Mouse (Mus musculus) brown adipose tissue, adult 24 weeks (tissue): ENCODE results near the gene Aqp12. TPM values are rescaled to one million over a fixed set of nuclear protein-coding genes. Genes with fewer than 3 reads are reported as not detected.

Source experiments
- H3K27ac ChIP-seq: fragments of 200-500 bp; replicated peaks from 2 replicates; pipeline ENCODE4 v1.5.1; 2012; ENCODE audit warnings: low read depth, mild to moderate bottlenecking, low read length
- H3K4me1 ChIP-seq: fragments of 200-500 bp; 2 replicates; pipeline ENCODE4 v1.6.1; 2012; ENCODE audit warnings: low read length, mixed read lengths; ENCODE audit not compliant: control insufficient read depth, insufficient read depth, insufficient read length
- H3K4me3 ChIP-seq: fragments of 200-500 bp; 2 replicates; pipeline ENCODE4 v1.5.1; 2012; ENCODE audit warnings: low read depth, mild to moderate bottlenecking, low read length, moderate library complexity; ENCODE audit not compliant: insufficient read depth
- polyA plus RNA-seq: library from polyadenylated mRNA; stranded (reverse); fragments of >200 nt; gene quantifications from 2 replicates; pipeline ENCODE4 v1.2.4, GENCODE M21; 2012; ENCODE audit not compliant: missing spikeins, insufficient read depth, insufficient read length

The Aqp12 gene
- polyA plus RNA-seq, 1 experiment = not detected

- Histone ChIP-seq H3K4me1 (no peaks in the 10 kb centered on the region), H3K27ac (no peak overlapping the region)
Observed at GRCm38 (mm10) chr1:92992214-92992855, 13.8 kb upstream of the Aqp12 start.

DNA sequence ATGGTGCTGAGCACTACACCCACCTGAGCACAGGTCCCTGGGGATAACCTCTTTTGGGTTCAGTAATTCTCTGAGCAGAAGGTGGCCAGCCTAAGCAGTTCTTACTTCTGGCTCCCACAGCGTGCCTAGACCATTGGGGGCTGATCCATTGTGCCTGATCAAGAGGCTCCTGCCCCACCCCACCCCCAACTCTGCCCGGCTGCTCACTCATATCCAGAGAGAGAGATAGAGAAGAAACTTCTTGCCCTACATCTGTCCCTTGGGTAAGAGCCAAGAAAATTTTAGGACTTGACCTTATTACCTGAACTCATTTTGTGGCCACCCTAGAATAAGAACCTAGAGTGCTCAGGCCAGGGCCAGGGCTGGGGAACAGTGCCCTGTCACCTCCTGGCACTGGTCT, 13.3 kb upstream of the Aqp12 start:
- Histone ChIP-seq H3K27ac (no peak overlapping the region), H3K4me1 (no peaks in the 10 kb centered on the region), H3K4me3 (no peak overlapping the region)

More at GRCm38 (mm10) chr1:92992214-92992855, 13.8 kb upstream of the Aqp12 start:
- no peak overlapping the region for H3K4me3 ChIP-seq

GRCm38 (mm10) chr1:93009196-93009595, 3.1 kb downstream of the Aqp12 start:
- Histone ChIP-seq H3K27ac (no peak overlapping the region), H3K4me3 (no peak overlapping the region), H3K4me1 (no peaks in the 10 kb centered on the region)

DNA sequence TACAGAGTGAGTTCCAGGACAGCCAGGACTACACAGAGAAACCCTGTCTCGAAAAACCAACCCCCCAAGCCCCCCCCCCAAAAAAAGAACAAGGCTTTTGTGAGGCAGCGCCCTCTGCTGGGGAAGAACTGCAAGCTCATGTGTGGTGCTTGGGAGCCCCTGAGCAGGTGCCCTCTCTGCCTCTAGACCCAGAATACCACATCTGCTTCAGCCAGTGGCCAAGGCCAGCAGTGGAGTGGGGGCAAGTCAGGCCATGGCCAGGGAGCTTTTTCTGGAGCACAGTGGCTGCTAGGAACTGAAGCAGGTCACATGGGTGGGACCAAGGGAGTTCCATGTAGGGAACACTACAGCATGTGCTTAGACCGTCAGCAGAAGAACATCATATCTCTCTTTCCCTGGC, 4.6 kb downstream of the Aqp12 start:
- no peak overlapping the region for H3K4me3 ChIP-seq
- H3K27ac ChIP-seq = no peak overlapping the region
- H3K4me1 ChIP-seq = no peaks in the 10 kb centered on the region

- no peak overlapping the region for H3K4me3 ChIP-seq
- no peaks in the 10 kb centered on the region for H3K4me1 ChIP-seq
- H3K27ac ChIP-seq = no peak overlapping the region
Observed at GRCm38 (mm10) chr1:93012103-93012585, 6.0 kb downstream of the Aqp12 start.

- Histone ChIP-seq H3K4me1 (no peaks in the 10 kb centered on the region), H3K4me3 (no peak overlapping the region), H3K27ac (no peak overlapping the region)
Observed at GRCm38 (mm10) chr1:93013367-93013766, 7.2 kb downstream of the Aqp12 start.

DNA sequence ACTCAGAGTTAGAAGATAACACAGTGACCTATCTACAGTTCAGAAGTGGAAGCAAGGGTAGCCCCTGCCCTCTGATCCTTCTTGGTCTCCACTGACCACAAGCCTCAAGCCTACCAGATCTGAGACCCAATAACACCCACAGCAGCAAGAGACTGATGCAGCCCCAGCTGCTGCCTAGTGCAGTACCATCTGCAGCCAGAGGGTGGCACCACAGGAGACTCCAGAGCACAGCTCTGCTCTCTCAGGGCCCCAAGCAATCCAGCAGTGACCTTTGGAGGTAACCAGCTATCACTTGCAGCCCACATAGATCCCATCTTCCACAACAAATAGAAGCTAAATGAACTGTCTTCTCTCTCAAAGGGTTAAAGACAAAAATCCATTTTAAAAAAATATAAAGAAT, 8.3 kb downstream of the Aqp12 start:
- no peak overlapping the region for H3K4me3 ChIP-seq
- no peak overlapping the region for H3K27ac ChIP-seq
- no peaks in the 10 kb centered on the region for H3K4me1 ChIP-seq

GRCm38 (mm10) chr1:93015136-93015535, 9.0 kb downstream of the Aqp12 start:
- H3K27ac ChIP-seq = no peak overlapping the region
- H3K4me3 ChIP-seq = no peak overlapping the region
- no peaks in the 10 kb centered on the region for H3K4me1 ChIP-seq

- no peaks in the 10 kb centered on the region for H3K4me1 ChIP-seq
- no peak overlapping the region for H3K4me3 ChIP-seq
- no peak overlapping the region for H3K27ac ChIP-seq
Observed at GRCm38 (mm10) chr1:93018716-93019115, 12.6 kb downstream of the Aqp12 start.

- H3K27ac ChIP-seq = no peak overlapping the region
- no peak overlapping the region for H3K4me3 ChIP-seq
- no peaks in the 10 kb centered on the region for H3K4me1 ChIP-seq
Observed at GRCm38 (mm10) chr1:93020602-93021001, 14.5 kb downstream of the Aqp12 start.

DNA sequence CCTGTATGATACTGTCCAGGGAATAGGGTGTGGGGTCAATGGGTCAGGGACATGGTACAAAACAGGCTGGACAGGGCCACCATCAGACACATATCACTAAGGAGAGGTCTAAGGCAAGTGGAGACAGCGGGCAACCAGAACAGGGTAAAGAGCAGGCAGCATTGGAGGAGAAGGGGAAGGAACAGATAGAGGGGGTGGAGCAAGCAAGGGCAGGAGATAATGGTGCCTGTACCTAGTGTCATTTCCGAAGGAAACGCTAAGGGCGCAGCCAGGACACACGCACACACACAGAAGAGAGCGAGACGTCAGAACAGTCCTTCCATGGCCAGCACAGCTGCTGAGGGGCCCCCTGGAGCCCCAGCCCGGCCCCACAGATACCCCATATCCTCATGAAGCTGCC, 20.5 kb downstream of the Aqp12 start:
- H3K27ac ChIP-seq = no peak overlapping the region
- peaks cover 4% of the 10 kb centered on the region; the same call in 1 of the 2 replicates for H3K4me1 ChIP-seq
- H3K4me3 ChIP-seq = no peak overlapping the region

DNA sequence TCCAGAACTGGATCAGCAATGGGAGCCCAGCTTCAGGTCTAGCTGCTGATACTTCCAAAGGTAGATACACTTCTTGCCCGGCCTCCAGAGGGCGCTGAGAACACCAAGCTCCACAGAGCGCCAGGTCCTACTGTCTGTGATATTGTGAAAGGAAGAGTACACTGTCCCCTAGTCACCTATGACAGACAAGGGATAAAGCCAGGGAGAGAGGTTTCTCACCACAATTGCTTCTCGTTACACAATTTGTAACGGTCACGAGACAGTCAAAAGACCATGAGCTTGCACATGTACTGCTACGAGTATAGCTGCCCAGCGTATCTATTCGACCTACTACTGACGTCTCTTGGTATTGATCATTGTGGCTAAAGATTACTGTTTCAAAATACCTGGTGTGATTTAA, 23.3 kb downstream of the Aqp12 start:
- Histone ChIP-seq H3K4me1 (peaks cover 4% of the 10 kb centered on the region; the same call in 1 of the 2 replicates), H3K27ac (no peak overlapping the region)

GRCm38 (mm10) chr1:93030060-93030459, 23.9 kb downstream of the Aqp12 start:
- H3K4me1 ChIP-seq = peaks cover 4% of the 10 kb centered on the region; the same call in 1 of the 2 replicates
- H3K27ac ChIP-seq = no peak overlapping the region
- H3K4me3 ChIP-seq = no peak overlapping the region

More for the DNA sequence above, 23.3 kb downstream of the Aqp12 start:
- H3K4me3 ChIP-seq = no peak overlapping the region

GRCm38 (mm10) chr1:93031199-93031598, 25.1 kb downstream of the Aqp12 start:
- H3K27ac ChIP-seq = no peak overlapping the region

DNA sequence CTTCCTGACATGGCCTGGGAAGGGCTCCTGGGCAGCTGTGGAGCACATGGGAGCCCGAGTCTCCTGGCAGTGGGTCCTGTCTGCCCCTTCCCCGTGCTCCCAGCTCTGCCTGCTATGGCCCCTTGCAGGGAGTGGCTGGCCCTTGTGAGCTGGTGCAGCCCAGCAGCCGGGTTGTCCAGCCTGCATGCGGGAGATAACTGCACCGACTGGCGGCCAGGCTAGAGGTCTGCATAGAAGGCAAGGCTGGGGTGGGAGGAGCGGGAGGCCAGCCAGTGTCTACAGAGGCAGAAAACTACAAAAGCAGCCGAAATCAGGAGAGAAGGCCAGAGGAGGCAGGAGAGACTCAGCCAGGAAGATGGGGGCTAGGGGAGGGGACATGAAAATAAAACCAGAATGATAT, 27.9 kb downstream of the Aqp12 start:
- no peak overlapping the region for H3K4me3 ChIP-seq
- no peak overlapping the region for H3K27ac ChIP-seq

More at GRCm38 (mm10) chr1:93031199-93031598, 25.1 kb downstream of the Aqp12 start:
- Histone ChIP-seq H3K4me1 (peaks cover 4% of the 10 kb centered on the region; the same call in 1 of the 2 replicates), H3K4me3 (no peak overlapping the region)

DNA sequence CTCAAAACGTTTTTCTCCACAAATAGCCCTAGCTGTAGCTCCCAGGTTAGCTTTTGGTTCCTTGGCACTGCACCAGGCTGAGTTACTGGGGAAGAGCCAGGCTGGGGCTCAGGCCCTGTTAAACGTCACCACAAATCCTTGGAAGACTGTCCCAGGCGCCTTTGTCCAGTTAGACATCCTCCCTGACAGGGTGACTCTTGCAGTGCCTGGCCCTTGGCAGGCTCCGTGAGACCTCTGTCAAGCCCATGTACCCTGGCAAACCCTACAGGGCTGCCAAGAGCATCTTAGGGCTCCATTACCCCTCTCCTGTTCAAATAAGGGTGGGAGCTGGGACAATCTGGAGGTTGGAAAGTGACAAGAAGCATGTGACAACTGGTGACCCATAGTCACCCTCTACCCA, 29.8 kb downstream of the Aqp12 start:
- Histone ChIP-seq H3K4me1 (no peaks in the 10 kb centered on the region), H3K4me3 (no peak overlapping the region), H3K27ac (no peak overlapping the region)

More for the DNA sequence above, 27.9 kb downstream of the Aqp12 start:
- peaks cover 2% of the 10 kb centered on the region; the same call in 1 of the 2 replicates for H3K4me1 ChIP-seq
